Mouse (Mus musculus): ENCODE results near the gene Bola3.

- TF ChIP-seq POLR2A (IDR thresholded peaks at IDR 0.05; ENCODE audit: borderline replicate concordance, insufficient read depth, low read length), result no peak
- no peak for TF ChIP-seq CTCF (IDR thresholded peaks at IDR 0.05; ENCODE audit: borderline replicate concordance, insufficient read depth, low read depth, low read length)
Measured at GRCm38 (mm10) chr6:83326761-83327160, 22.2 kb upstream of the Bola3 start.
